Mouse (Mus musculus) intestine, embryonic 16.5 days (tissue): Measurements from ENCODE around the gene Pmpca. TPM values are rescaled to one million over a fixed set of nuclear protein-coding genes. Genes with fewer than 3 reads are reported as not detected.

Experiments used
- ATAC-seq: fragments of 200-750 bp; cut with Nextera tagmentation; 2 replicates; pipeline ENCODE4 v1.8.0; 2017; ENCODE audit warnings: moderate TSS enrichment, moderate library complexity
- H3K27ac ChIP-seq: fragments of 300-500 bp; sonication (generic); 2 replicates; pipeline ENCODE4 v1.5.1; 2014; ENCODE audit warnings: mild to moderate bottlenecking, low read length
- H3K27me3 ChIP-seq: fragments of 300-500 bp; sonication (generic); replicated peaks from 2 replicates; pipeline ENCODE4 v1.6.1; 2014; ENCODE audit warnings: low read length, control low read depth, mixed read lengths; ENCODE audit not compliant: control insufficient read depth, insufficient read depth
- H3K36me3 ChIP-seq: fragments of 300-500 bp; sonication (generic); 2 replicates; pipeline ENCODE4 v1.6.1; 2014; ENCODE audit warnings: low read length, control low read depth; ENCODE audit not compliant: control insufficient read depth, insufficient read depth
- H3K4me1 ChIP-seq: fragments of 300-500 bp; sonication (generic); 2 replicates; pipeline ENCODE4 v1.6.1; 2014; ENCODE audit warnings: low read length, control low read depth, mixed read lengths; ENCODE audit not compliant: control insufficient read depth, insufficient read depth
- H3K4me2 ChIP-seq: fragments of 300-500 bp; sonication (generic); 2 replicates; pipeline ENCODE4 v1.6.1; 2014; ENCODE audit warnings: low read depth, low read length, control low read depth
- H3K4me3 ChIP-seq: fragments of 300-500 bp; sonication (generic); 2 replicates; pipeline ENCODE4 v1.5.1; 2014; ENCODE audit warnings: mild to moderate bottlenecking, low read length
- H3K9ac ChIP-seq: fragments of 300-500 bp; sonication (generic); 2 replicates; pipeline ENCODE4 v1.6.1; 2014; ENCODE audit warnings: low read depth, low read length
- H3K9me3 ChIP-seq: fragments of 300-500 bp; sonication (generic); 2 replicates; pipeline ENCODE4 v1.6.1; 2016; ENCODE audit warnings: low read length, control low read depth; ENCODE audit not compliant: control insufficient read depth
- WGBS: fragments of 180-500 bp; shearing (Covaris S2); extraction: QIAGEN DNeasy Blood & Tissue Kit; methylation state at CpG from one replicate; pipeline ENCODE4 v1.1.7; 2014; 5-methylcytosine and 5-hydroxymethylcytosine counted together
- polyA plus RNA-seq: library from polyadenylated mRNA; unstranded; fragments of >200 nt; fragmentation: Nextera tagmentation; extraction: Ambion mirVana; gene quantifications from 2 replicates; pipeline ENCODE4 v1.2.1, GENCODE M21; 2015

Pmpca gene
- polyA plus RNA-seq, 1 experiment from 2014 or later = 105 TPM

DNA sequence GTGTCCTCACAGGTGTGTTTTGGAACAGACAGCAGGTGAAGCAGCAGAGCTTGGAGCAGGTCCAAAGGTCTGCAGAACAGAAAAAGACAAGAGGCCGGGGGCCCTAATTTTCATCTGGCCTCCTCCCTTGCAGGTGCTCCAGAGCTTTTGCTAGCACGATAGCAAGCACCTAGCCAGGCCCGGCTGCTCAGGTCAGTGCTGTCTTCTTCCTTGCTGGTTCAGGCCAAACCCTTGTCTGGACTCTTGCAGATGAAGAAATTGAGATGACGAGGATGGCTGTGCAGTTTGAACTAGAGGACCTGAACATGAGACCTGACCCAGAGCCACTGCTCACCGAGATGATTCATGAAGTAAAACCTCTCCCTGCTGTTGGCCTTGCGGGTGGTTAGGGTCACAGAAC, 2.5 kb downstream of the Pmpca start:
- WGBS = 89% methylated on average over 6 of the region's 6 CpGs

DNA sequence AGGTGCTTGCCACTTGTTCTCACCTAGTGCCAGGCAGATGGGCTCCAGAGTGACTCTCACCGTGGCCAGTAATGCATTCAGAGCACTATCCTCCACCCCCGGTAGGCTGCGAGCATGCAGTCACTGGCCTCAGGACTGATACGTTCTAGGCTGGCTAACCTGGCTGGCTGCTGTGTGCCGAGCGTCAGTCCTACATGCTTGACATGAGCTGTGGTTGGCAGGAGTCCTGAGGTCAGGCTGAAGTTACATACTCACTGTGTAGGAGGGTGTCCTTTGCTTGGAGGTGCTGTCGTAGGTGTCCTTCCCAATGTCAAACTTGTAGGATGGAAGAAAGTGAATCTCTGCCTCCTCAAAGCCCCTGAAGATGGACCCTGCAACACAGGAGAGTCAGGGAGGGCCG, 9.8 kb downstream of the Pmpca start:
- no peak overlapping the region for H3K4me2 ChIP-seq

More for the DNA sequence above, 2.5 kb downstream of the Pmpca start:
- no peak overlapping the region for H3K9ac ChIP-seq
- no peaks in the 10 kb centered on the region for H3K9me3 ChIP-seq
- no peak for ATAC-seq
- H3K4me3 ChIP-seq = no peak overlapping the region
- H3K4me1 ChIP-seq = peaks cover 15% of the 10 kb centered on the region
- H3K36me3 ChIP-seq = peaks cover 32% of the 10 kb centered on the region
- no peaks in the 10 kb centered on the region for H3K27me3 ChIP-seq
- no peak overlapping the region for H3K4me2 ChIP-seq
- no peak overlapping the region for H3K27ac ChIP-seq

DNA sequence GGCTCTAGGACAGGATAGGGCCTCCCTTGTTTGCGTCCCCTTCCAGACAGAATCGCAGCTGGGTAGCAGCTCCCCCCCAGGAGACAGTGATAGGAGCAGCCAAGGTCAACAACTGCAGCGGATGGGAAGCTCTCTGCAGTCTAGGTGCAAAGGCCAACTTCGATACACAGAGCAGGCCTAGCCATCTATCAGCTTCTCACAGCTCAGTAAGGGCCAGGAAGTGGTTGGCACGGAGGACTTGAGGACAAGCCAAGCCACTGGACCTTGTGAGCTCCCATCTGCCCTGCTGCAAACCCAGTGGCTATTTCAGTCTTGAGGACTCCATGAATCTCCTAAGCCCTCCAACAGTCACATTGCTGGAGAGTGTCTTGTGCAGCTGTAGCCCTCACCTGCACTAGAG, 10.5 kb downstream of the Pmpca start:
- H3K27ac ChIP-seq = no peak overlapping the region
- 72% methylated on average over 5 of the region's 5 CpGs for WGBS
- no peaks in the 10 kb centered on the region for H3K9me3 ChIP-seq
- no peak overlapping the region for H3K9ac ChIP-seq
- no peak overlapping the region for H3K4me3 ChIP-seq
- no peaks in the 10 kb centered on the region for H3K27me3 ChIP-seq
- no peak for ATAC-seq
- no peaks in the 10 kb centered on the region for H3K4me1 ChIP-seq
- peaks cover 33% of the 10 kb centered on the region for H3K36me3 ChIP-seq
- no peak overlapping the region for H3K4me2 ChIP-seq

More for the DNA sequence above, 9.8 kb downstream of the Pmpca start:
- Histone ChIP-seq H3K27me3 (no peaks in the 10 kb centered on the region), H3K9ac (no peak overlapping the region), H3K27ac (no peak overlapping the region), H3K36me3 (peaks cover 39% of the 10 kb centered on the region), H3K9me3 (no peaks in the 10 kb centered on the region), H3K4me3 (no peak overlapping the region), H3K4me1 (no peaks in the 10 kb centered on the region)
- ATAC-seq = no peak
- WGBS = 87% methylated on average over 8 of the region's 8 CpGs

DNA sequence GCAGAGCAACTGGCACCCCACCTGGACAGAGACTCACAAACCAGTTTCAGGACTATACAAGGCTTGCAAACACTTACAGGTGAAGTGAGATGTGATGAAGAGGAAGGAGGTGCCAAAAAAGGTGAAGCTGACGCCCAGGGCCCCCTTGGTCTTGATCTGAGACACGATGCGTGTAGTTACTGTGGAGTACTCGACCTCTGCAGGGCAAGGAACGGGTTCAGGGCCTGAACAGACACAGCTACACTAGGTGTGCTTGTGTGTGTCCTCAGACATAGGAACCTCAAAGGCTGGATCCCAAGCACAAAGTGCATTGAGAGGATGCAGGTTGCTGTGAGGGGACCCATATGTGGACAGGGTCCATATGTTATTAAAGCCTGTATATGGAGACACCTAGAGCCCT, 11.2 kb downstream of the Pmpca start:
- Histone ChIP-seq H3K9ac (no peak overlapping the region), H3K36me3 (peaks cover 28% of the 10 kb centered on the region), H3K9me3 (no peaks in the 10 kb centered on the region), H3K27me3 (no peaks in the 10 kb centered on the region), H3K4me1 (no peaks in the 10 kb centered on the region), H3K4me3 (no peak overlapping the region), H3K4me2 (no peak overlapping the region), H3K27ac (no peak overlapping the region)
- WGBS = 88% methylated on average over 5 of the region's 5 CpGs
- no peak for ATAC-seq

DNA sequence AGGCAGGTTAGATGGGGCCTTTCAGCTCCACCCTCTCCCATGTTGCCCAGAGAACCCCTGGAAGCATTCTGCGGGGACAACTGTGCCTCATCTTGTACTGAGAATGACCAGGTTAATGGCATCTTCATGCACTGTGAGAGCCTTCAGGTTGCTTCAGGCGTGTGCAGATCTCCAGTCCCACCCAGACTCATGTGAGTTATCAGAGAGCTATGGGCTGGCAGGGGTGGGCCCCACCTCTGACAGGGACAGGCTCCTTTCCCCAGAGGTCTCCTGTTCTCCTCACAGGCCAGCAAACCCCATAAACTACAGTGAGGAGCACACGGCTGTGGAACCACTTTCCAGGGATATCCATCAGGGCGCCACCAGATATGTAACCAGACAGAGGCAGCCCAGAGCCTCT, 11.9 kb downstream of the Pmpca start:
- Histone ChIP-seq H3K9me3 (no peaks in the 10 kb centered on the region), H3K27me3 (no peaks in the 10 kb centered on the region), H3K36me3 (peaks cover 23% of the 10 kb centered on the region; the same call in 1 of the 2 replicates), H3K27ac (no peak overlapping the region), H3K4me3 (no peak overlapping the region), H3K4me2 (no peak overlapping the region), H3K4me1 (peaks cover 7% of the 10 kb centered on the region), H3K9ac (no peak overlapping the region)
- no peak for ATAC-seq
- WGBS = 92% methylated on average over 4 of the region's 4 CpGs

DNA sequence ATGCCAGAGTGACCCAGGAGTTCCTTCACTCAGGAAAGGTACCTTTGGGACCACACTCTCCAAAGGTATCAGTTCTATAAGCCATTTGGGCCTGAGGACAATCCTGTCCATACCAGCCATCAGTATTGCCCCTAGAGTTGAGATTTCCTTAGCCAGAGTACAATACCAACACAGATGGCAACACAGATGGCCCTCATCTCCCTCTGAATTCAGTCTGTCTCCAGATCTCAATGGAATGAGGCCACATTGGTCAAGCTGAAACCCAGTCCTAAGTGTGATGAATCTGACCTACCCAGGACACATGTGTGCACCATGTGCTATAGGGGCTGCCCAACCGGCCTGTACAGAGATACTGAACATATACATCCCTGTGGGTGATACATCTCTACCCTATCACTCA, 13.1 kb downstream of the Pmpca start:
- Histone ChIP-seq H3K4me3 (no peak overlapping the region), H3K4me1 (peaks cover 15% of the 10 kb centered on the region), H3K36me3 (peaks cover 20% of the 10 kb centered on the region; the same call in 1 of the 2 replicates), H3K4me2 (no peak overlapping the region), H3K27ac (no peak overlapping the region), H3K9ac (no peak overlapping the region), H3K9me3 (no peaks in the 10 kb centered on the region), H3K27me3 (no peaks in the 10 kb centered on the region)
- WGBS = 83% methylated on average over 1 of the region's 1 CpGs
- ATAC-seq = no peak

DNA sequence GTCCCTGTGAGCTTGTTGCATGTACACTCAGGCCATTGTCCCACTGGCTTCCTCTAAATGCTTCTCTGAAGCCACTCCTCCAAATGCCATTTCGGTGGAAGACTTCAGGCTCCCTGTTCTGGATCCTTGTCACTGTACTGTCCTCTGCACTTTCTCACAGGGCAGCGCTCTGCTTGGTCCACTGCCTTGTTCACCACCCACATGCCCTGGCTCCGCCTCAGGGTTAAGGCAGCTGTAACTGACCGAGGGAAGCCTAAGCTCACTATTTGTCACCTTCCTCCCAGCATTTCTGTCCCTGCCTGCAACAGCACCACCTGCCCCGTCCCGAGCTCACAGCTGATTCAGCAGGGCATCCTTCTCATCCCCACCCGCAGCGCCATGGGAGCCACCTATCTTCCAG, 14.2 kb downstream of the Pmpca start:
- H3K4me2 ChIP-seq = no peak overlapping the region
- peaks cover 25% of the 10 kb centered on the region for H3K4me1 ChIP-seq
- ATAC-seq = no peak
- H3K27ac ChIP-seq = no peak overlapping the region
- H3K9me3 ChIP-seq = no peaks in the 10 kb centered on the region
- H3K9ac ChIP-seq = no peak overlapping the region
- 79% methylated on average over 8 of the region's 8 CpGs for whole genome bisulfite sequencing
- no peaks in the 10 kb centered on the region for H3K27me3 ChIP-seq
- H3K4me3 ChIP-seq = no peak overlapping the region
- H3K36me3 ChIP-seq = peaks cover 16% of the 10 kb centered on the region; the same call in 1 of the 2 replicates

DNA sequence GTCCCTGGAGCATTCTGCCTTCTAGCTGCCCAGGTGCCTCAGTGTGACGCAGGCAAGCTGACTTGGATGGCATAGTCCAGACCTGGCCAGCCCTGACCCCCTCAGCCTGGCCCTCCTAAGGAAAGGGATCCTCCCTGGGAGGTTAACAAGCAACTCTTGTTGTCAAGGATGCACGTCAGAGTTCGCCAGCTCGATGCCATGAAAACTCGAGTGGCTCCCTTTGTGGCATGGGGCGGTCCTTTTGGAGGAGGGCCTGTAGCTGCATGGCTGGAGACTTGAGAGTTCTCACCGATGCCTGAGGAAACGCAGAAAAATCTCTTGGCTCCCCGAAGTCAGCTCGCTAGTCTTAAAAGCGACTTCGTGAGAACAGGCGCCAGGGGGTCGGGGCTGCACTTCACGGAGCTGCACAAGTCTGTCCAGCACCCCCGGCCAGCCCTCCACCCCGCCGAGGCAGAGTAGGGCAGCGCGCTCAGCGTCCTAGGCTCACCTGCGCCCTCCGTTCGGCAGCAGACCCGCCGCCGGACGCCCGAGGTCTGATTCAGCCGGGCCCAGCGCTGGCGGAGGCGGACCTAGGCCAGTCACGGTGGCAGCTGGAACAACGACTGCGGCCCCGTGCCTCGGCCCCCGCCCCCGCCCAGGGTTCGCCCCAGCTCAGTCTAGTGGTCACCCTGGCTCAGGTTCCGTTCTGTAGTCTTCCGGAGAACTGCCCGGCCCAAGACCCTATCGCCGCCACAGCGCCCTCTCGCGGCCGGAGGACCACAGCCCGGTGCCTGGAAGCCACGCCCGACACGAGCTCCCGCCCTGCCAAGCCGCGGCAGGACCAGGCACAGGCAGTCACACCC, 19.6 kb downstream of the Pmpca start, which contains the start of gene Inpp5e:
Gene Inpp5e (minus strand): TSS at position 689 of the 842 bp plus-strand sequence.
- Histone ChIP-seq H3K4me2 (peak within 1 kb of the TSS; percentile 92), H3K9ac (peak within 1 kb of the TSS; percentile 95), H3K27me3 (no peaks in the 10 kb centered on the region), H3K4me3 (peak within 1 kb of the TSS; percentile 84), H3K36me3 (peaks cover 8% of the 10 kb centered on the region), H3K9me3 (no peaks in the 10 kb centered on the region), H3K27ac (peak within 1 kb of the TSS; percentile 76), H3K4me1 (peaks cover 27% of the 10 kb centered on the region)
- ATAC-seq = peak; percentile 97
- under 1% methylated on average over 57 of the region's 57 CpGs for WGBS

DNA sequence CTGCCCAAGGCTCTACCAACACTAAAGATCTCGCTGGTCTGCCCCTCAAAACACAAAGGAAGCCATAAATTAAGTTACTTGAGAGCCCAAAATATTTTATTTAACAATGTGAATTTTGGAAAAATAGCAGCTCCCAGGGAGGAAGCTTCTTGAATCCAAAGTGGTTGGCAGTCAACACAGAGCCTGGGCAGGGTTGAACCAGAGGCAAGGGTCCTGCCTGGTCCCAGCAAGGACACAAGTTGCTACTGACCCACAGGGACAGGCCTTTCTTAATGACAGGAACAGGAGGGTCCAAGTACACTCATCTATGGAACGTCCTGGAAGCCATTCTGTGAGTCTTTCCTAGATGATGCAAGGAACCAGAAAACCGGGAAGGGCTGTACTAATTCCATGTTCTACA, 20.2 kb downstream of the Pmpca start:
- H3K27ac ChIP-seq = no peak overlapping the region
- H3K27me3 ChIP-seq = no peaks in the 10 kb centered on the region
- 55% methylated on average over 3 of the region's 3 CpGs for WGBS
- no peak overlapping the region for H3K4me2 ChIP-seq
- H3K9ac ChIP-seq = no peak overlapping the region
- no peaks in the 10 kb centered on the region for H3K9me3 ChIP-seq
- no peak for ATAC-seq
- peaks cover 8% of the 10 kb centered on the region for H3K36me3 ChIP-seq
- H3K4me3 ChIP-seq = no peak overlapping the region
- peaks cover 27% of the 10 kb centered on the region for H3K4me1 ChIP-seq
